Mouse (Mus musculus) hindbrain, embryonic 10.5 days (tissue): ENCODE measurements at regions not wholly inside any gene's neighbourhood (a gene's known extent, or its start where the extent isn't known, plus 50 kb on each side); places are given as distances from the start of the nearest gene placed in this dataset.

Experiments used
- DNase-seq: peaks from one replicate; pipeline ENCODE4 v3.0.0-alpha.2; 2017; ENCODE audit warnings: low spot score
- H3K27ac ChIP-seq: fragments of 300-500 bp; sonication (generic); 2 replicates; pipeline ENCODE4 v1.5.1; 2016; ENCODE audit warnings: mild to moderate bottlenecking, moderate library complexity
- H3K27me3 ChIP-seq: fragments of 300-500 bp; sonication (generic); 2 replicates; pipeline ENCODE4 v1.6.1; 2016; ENCODE audit warnings: mild to moderate bottlenecking; ENCODE audit not compliant: poor library complexity, insufficient read depth, severe bottlenecking
- H3K36me3 ChIP-seq: fragments of 300-500 bp; sonication (generic); 2 replicates; pipeline ENCODE4 v1.6.1; 2016; ENCODE audit warnings: mild to moderate bottlenecking, moderate library complexity
- H3K4me1 ChIP-seq: fragments of 300-500 bp; sonication (generic); replicated peaks from 2 replicates; pipeline ENCODE4 v1.6.1; 2016; ENCODE audit warnings: mild to moderate bottlenecking
- H3K4me3 ChIP-seq: fragments of 300-500 bp; sonication (generic); 2 replicates; pipeline ENCODE4 v1.5.1; 2016; ENCODE audit warnings: mild to moderate bottlenecking, moderate library complexity
- H3K9me3 ChIP-seq: fragments of 300-500 bp; sonication (generic); 2 replicates; pipeline ENCODE4 v1.6.1; 2016; ENCODE audit warnings: mild to moderate bottlenecking, moderate library complexity
- WGBS: fragments of 180-500 bp; shearing (Covaris S2); methylation state at CpG from one replicate; pipeline ENCODE4 v1.1.7; 2016; 5-methylcytosine and 5-hydroxymethylcytosine counted together

GRCm38 (mm10) chr6:49893113-49893512 is 70.6 kb downstream of the Npy start:
- H3K4me1 ChIP-seq, result no peaks in the 10 kb centered on the region
- WGBS, result 90% methylated on average over 7 of the region's 7 CpGs
- no peak overlapping the region for H3K27ac ChIP-seq
- no peak overlapping the region for H3K4me3 ChIP-seq
- H3K27me3 ChIP-seq, result no peaks in the 10 kb centered on the region
- H3K36me3 ChIP-seq, result no peaks in the 10 kb centered on the region
- DNase-seq, result no peak
- H3K9me3 ChIP-seq, result peaks cover 20% of the 10 kb centered on the region

- WGBS, result 95% methylated on average over 3 of the region's 3 CpGs
- Histone ChIP-seq H3K9me3 (peaks cover 12% of the 10 kb centered on the region), H3K4me1 (no peaks in the 10 kb centered on the region), H3K4me3 (no peak overlapping the region), H3K27ac (no peak overlapping the region), H3K36me3 (no peaks in the 10 kb centered on the region), H3K27me3 (no peaks in the 10 kb centered on the region)
- no peak for DNase-seq
Measured at GRCm38 (mm10) chr6:49899146-49899545, 76.6 kb downstream of the Npy start.

DNA sequence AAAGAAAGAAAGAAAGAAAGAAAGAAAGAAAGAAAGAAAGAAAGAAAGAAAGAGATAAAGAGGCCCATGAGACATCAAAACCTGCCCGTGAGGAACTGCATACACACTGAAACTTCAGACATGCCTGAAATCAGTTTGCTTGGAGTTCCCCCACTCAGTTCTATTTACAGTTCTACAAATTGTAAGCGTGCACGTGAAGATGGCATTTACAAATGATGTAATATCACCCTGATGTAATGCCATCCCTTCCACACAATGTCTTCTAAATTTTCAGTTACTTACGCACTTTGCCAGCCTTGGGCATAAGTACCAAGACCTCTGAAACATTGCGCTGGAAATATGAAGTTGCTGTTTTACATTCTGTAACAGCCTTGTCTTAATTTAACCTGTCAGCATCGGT is 79.0 kb downstream of the Npy start:
- 91% methylated on average over 6 of the region's 6 CpGs for WGBS
- Histone ChIP-seq H3K36me3 (no peaks in the 10 kb centered on the region), H3K27ac (no peak overlapping the region), H3K4me3 (no peak overlapping the region), H3K9me3 (no peaks in the 10 kb centered on the region), H3K27me3 (no peaks in the 10 kb centered on the region), H3K4me1 (no peaks in the 10 kb centered on the region)
- no peak for DNase-seq

GRCm38 (mm10) chr6:49904001-49904400 is 81.5 kb downstream of the Npy start:
- DNase-seq, result no peak
- Histone ChIP-seq H3K4me3 (no peak overlapping the region), H3K9me3 (no peaks in the 10 kb centered on the region), H3K4me1 (no peaks in the 10 kb centered on the region), H3K27me3 (no peaks in the 10 kb centered on the region), H3K36me3 (no peaks in the 10 kb centered on the region), H3K27ac (no peak overlapping the region)
- 77% methylated on average over 6 of the region's 6 CpGs for WGBS

DNA sequence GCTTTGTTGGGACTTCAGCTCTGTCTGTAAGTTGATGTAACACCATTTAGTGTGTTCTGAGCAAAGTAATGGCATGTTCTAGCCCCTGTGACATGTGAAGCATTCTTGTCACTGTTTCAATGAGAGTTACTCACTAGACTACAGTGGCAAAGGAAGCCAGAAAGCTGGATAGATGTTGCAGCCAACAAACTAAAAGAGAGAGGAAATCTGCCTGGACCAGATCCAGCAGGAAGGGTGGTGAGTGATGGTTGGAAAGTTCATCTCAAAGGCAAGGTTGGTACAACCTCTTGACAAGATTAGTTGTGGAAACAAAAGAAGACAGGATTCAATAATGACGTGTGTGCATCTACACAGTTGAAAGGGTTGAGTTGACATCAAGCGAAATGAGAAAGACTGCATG is 83.9 kb downstream of the Npy start:
- Histone ChIP-seq H3K4me3 (no peak overlapping the region), H3K27me3 (no peaks in the 10 kb centered on the region), H3K36me3 (no peaks in the 10 kb centered on the region), H3K4me1 (no peaks in the 10 kb centered on the region), H3K27ac (no peak overlapping the region), H3K9me3 (no peaks in the 10 kb centered on the region)
- DNase-seq, result no peak
- WGBS, result 89% methylated on average over 2 of the region's 2 CpGs

DNA sequence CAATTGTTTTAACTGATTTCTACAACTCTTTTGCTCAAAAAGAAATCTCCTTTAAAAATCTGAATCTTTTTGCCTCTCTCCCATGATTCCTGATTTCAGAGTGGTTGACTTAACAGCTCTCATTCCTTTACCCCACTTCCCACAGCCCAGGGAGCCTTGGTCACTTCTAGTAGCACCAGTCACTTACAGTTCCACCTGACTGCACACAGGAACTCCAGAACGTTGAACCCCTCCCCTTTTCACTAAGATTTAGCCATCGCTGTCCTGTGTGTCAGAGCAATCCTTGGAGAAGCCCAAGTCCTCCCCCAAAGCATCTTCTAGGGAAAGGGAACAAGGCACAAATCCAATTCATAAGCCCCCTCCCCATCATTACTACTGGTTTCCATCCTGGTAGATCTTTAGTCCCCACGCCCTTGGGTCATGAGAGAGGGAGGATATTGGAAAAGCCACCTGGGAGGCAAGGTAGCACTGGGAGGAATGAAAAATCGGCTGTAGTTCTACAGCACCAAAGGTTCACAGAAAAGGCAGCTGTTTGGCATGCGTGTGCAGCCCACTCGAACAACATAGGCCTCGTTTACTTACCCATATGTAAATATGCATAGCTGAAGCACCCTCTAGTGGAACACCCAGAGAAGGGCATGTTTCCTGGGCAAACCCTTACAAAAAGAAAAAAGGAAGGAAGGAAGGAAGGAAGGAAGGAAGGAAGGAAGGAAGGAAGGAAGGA is 96.7 kb downstream of the Npy start:
- H3K4me3 ChIP-seq, result no peak overlapping the region
- H3K4me1 ChIP-seq, result no peaks in the 10 kb centered on the region
- no peaks in the 10 kb centered on the region for H3K36me3 ChIP-seq
- H3K27ac ChIP-seq, result no peak overlapping the region
- peak; percentile 31 for DNase-seq
- H3K27me3 ChIP-seq, result no peaks in the 10 kb centered on the region
- no peaks in the 10 kb centered on the region for H3K9me3 ChIP-seq
- WGBS, result 36% methylated on average over 7 of the region's 7 CpGs

DNA sequence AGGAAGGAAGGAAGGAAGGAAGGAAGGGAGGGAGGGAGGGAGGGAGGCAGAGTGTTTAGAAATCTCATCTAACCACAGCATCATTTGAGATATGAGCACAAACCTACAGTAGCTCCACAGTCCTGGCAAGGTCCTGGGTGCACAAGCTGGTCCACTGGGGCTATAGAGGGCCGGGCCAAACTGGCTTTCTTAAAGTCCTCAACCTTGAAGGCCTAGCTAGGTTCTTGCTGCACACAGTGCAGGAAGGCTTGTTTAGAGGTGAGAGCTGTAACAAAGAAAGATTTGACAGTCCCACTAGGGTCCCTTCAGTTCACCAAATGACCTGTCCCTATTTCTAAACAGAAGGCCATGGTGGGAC is 97.3 kb downstream of the Npy start:
- DNase-seq, result no peak
- H3K4me1 ChIP-seq, result no peaks in the 10 kb centered on the region
- 95% methylated on average over 1 of the region's 1 CpGs for WGBS
- no peak overlapping the region for H3K4me3 ChIP-seq
- no peaks in the 10 kb centered on the region for H3K27me3 ChIP-seq
- H3K27ac ChIP-seq, result no peak overlapping the region
- H3K36me3 ChIP-seq, result no peaks in the 10 kb centered on the region
- no peaks in the 10 kb centered on the region for H3K9me3 ChIP-seq

DNA sequence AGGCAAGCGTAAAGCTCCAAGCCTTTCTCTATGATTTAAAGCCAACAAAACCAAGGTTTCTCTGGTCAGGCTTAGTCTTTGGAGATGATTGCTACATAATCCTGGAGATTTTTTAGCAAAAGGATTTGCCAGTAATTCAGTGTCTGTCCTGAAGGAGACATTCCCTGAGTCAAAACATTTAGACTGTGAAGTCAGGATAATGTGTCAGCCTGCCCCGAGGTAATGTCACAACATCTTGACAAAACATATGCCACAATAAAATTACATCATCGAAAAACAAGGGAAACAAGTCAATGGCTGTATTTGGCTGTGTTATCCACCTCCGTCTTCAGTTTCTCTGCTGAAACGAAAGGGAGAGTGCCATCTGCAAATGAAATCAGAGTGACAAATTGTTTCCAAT is 101.8 kb downstream of the Npy start:
- no peak overlapping the region for H3K4me3 ChIP-seq
- no peaks in the 10 kb centered on the region for H3K36me3 ChIP-seq
- 0 out of 2 replicates have a peak, but pooled peaks cover 3% of the 10 kb centered on the region for H3K4me1 ChIP-seq
- DNase-seq, result no peak
- no peaks in the 10 kb centered on the region for H3K27me3 ChIP-seq
- WGBS, result 87% methylated on average over 5 of the region's 5 CpGs
- H3K27ac ChIP-seq, result no peak overlapping the region
- H3K9me3 ChIP-seq, result no peaks in the 10 kb centered on the region

DNA sequence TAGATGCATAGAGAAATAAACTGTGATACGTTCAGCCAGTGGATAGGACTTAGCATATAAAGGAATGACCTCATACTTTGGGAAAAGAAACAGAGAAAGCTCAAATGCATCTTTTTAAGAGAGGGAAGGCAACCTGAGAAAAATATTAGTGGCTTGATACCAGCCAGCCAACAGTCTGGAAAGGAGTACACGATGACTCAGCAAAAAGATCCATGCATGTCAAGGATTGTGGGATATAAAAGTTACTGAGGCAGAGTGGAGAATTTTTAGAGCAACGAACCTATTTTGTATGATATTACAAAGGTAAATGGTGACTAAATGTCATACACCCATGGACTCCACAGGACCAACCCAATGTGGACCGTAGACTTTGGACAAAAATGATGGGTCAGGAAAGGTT is 105.6 kb downstream of the Npy start:
- Histone ChIP-seq H3K4me3 (no peak overlapping the region), H3K9me3 (no peaks in the 10 kb centered on the region), H3K36me3 (no peaks in the 10 kb centered on the region), H3K4me1 (0 out of 2 replicates have a peak, but pooled peaks cover 3% of the 10 kb centered on the region), H3K27ac (no peak overlapping the region), H3K27me3 (no peaks in the 10 kb centered on the region)
- 88% methylated on average over 4 of the region's 4 CpGs for WGBS
- DNase-seq, result no peak

DNA sequence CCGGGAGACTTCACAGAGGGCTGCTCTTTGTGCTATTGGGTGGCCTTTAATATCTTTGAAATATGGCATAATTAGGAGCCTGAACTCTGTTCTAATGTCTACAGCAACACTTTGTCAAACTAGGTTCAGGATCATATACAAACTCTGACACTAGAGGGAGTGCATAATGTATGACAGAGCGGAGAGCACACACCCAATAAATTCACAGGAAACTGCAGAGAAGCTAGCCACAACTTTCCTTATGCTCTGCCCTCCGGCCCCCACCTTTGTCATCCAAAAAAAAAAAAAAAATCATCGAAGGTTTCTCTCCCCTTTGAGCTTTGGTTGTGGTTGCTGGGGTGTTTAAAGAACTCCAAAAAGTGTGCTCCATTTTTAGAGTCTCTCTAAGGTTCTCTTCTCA is 107.6 kb downstream of the Npy start:
- Histone ChIP-seq H3K27me3 (no peaks in the 10 kb centered on the region), H3K9me3 (no peaks in the 10 kb centered on the region), H3K4me1 (0 out of 2 replicates have a peak, but pooled peaks cover 3% of the 10 kb centered on the region), H3K27ac (no peak overlapping the region), H3K4me3 (no peak overlapping the region), H3K36me3 (no peaks in the 10 kb centered on the region)
- 68% methylated on average over 4 of the region's 4 CpGs for WGBS
- DNase-seq, result no peak

GRCm38 (mm10) chr6:49943087-49943486 is 120.6 kb downstream of the Npy start:
- no peak overlapping the region for H3K4me3 ChIP-seq
- no peaks in the 10 kb centered on the region for H3K9me3 ChIP-seq
- no peak for DNase-seq
- no peak overlapping the region for H3K27ac ChIP-seq
- H3K36me3 ChIP-seq, result no peaks in the 10 kb centered on the region
- no peaks in the 10 kb centered on the region for H3K4me1 ChIP-seq
- H3K27me3 ChIP-seq, result no peaks in the 10 kb centered on the region
- WGBS, result 86% methylated on average over 9 of the region's 9 CpGs

DNA sequence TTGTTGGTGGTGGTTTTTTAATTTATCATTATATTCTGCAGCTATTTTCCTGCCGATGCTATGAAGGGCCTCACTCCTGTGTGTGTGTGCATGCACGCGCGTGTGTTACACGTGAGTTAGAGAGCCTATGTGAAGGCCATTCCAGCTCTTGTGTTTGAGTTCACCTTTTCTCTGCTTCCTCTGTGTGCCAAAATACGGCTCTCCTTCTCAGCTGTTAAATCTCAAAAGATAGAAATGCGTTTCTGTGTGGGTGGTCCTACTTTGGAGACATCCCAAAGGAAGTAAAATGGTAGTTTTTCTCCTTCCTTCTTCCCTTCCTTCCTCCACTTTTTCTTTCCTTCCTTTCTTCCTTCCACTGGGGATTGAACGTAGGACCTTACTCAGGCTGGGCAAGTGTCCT is 136.4 kb downstream of the Npy start:
- WGBS, result 94% methylated on average over 8 of the region's 8 CpGs
- no peaks in the 10 kb centered on the region for H3K9me3 ChIP-seq
- no peak for DNase-seq
- H3K4me3 ChIP-seq, result no peak overlapping the region
- no peaks in the 10 kb centered on the region for H3K4me1 ChIP-seq
- no peak overlapping the region for H3K27ac ChIP-seq
- H3K27me3 ChIP-seq, result no peaks in the 10 kb centered on the region
- H3K36me3 ChIP-seq, result no peaks in the 10 kb centered on the region

DNA sequence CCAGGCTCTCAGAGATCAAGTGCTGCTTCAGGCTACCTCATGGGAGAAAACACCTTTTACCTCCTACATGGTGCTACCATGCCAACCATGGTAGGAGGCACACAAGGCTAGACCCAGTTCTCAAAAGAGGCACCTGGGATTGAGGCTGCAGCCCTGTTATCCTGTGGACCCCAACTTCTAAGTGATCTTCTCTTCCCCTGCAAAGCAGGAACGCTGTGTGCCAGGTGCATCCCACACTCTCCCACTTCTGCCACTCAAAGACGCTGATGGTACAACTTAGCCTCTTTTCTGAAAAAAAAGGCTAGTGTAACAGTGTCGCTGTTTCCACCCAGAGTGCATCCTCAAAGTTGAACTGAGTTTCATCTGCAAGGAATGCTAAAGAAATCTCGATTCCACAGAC is 138.7 kb downstream of the Npy start:
- Histone ChIP-seq H3K27me3 (no peaks in the 10 kb centered on the region), H3K36me3 (no peaks in the 10 kb centered on the region), H3K9me3 (no peaks in the 10 kb centered on the region), H3K4me1 (no peaks in the 10 kb centered on the region), H3K27ac (no peak overlapping the region), H3K4me3 (no peak overlapping the region)
- 88% methylated on average over 4 of the region's 4 CpGs for WGBS
- no peak for DNase-seq

GRCm38 (mm10) chr6:49965944-49966545 is 143.5 kb downstream of the Npy start:
- no peaks in the 10 kb centered on the region for H3K4me1 ChIP-seq
- no peaks in the 10 kb centered on the region for H3K27me3 ChIP-seq
- H3K4me3 ChIP-seq, result no peak overlapping the region
- no peaks in the 10 kb centered on the region for H3K36me3 ChIP-seq
- DNase-seq, result no peak
- 86% methylated on average over 5 of the region's 5 CpGs for WGBS
- H3K9me3 ChIP-seq, result no peaks in the 10 kb centered on the region
- H3K27ac ChIP-seq, result no peak overlapping the region
